Mouse (Mus musculus) cerebellum, postnatal 4 days (tissue): Measurements from ENCODE around the gene Ptges.

Source experiments
- DNase-seq, 2 experiments: peaks; one replicate each; pipeline ENCODE4 v3.0.0; 2022; ENCODE audit warnings: low spot score in 2 of 2, mixed read lengths in 1 of 2

Gene Ptges

DNA sequence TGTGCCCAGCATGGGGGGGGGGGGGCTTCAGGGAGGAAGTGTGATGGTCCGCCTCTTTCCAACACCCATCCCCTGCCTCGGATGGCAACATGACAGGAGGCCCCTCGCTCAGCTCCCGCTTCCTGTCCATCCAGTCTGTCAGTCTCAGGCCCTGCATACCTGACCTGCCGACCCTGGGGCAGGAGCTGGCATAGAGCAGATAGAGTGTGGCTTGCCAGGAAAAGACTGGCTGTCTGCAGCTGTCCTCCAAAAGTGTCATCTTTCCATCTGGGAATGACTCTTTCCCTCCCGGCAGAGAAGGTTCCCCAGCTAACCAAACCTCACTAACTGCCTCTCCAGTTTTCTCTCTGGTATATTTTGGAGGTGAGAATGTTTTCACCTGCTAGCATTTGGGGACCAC, 79.1 kb downstream of the Ptges start:
- no peak for DNase-seq

DNA sequence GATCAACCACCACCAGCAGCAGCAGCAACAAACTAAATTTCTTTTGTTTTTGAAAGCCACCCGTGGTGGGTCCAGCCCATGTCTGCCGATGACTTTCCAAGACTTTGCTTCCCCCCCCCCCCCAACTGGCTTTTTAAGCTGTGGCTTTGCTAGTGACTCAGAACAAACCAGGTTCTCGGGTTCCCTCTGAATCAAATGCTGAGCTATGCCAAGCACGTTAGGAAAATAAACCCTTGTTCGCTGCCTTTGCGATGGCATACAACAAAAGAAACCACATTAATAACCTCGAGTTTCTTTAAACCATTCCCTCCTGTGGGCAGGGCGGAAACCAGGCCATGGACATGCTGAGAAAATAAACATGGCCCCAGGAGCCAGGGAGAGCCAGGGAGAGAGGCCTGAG, 81.5 kb downstream of the Ptges start:
- DNase-seq, result no peak

DNA sequence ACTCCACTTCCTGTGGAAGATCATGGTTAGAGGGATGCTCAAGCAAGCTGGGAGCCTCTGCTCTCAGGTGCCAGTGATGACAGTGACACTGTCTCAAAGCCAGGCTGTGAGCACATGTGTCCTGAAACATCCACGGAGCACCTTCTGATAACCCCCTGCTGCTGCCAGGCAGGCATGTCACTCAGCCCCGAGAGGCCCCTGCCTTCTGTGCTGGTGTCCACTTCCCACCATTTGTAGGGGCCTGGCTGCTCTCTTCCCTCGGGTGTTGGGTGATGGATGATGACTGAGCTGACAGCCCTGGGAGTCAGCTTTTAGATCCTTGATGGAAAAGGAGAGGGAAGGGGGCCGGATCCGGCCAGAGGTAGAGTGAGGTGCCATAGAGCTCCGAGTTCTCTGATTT, 82.9 kb downstream of the Ptges start:
- no peak for DNase-seq

DNA sequence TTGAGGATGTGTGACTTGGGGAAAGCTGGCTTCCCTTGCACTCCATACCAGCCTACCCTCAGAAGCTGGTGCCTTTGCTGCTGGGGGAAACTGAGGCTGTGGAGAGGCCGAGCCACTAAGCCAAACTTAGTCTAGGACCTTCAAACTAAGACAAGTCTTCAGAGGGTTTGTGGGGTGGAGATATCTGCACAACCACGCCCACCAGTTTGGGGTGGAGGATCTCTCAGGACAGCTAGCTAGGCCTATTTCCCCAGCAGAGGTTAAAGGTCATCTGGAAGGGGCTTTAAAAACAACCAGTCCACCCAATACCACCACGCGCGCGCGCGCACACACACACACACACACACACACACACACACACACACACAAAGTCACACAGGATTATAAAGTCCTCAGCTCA, 83.4 kb downstream of the Ptges start:
- DNase-seq, result no peak

DNA sequence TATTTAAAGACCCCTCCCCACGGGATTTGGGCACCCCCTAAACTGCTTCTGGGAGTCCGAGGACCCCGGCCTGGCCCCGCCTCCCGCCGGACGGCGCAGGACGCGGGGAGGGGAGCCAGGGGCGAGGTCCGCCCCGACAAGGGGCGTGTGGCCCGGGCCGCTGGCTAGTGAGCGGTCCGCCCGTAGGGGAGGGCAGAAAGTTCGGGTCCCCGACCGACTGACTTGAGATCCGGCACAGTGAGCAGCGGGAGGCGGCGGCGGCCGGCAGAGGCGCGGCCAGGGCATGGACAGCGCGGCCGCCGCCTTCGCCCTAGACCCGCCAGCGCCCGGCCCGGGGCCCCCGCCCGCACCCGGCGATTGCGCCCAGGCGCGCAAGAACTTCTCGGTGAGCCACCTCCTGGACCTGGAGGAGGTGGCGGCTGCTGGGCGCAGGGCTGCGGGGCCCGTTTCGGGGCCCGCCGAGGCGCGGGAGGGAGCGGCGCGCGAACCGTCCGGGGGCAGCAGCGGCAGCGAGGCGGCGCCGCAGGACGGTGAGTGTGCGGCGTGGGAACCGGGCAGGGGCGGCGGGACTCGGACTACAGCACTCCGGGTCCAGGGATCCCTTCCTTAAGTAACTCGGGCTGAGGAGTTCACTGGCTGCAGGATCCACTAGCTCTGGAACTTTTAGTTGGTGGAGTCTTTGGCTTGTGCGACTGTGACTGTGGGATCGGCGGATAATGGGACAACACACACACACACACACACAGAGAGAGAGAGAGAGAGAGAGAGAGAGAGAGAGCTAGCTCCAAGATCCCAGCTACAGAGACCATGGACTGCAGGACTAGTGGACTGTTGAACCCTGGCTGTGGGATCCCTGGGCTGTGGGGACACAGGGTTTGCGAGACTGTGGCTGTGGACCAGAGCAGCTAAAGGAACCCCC, 84.3 kb downstream of the Ptges start:
- DNase-seq, result no peak

DNA sequence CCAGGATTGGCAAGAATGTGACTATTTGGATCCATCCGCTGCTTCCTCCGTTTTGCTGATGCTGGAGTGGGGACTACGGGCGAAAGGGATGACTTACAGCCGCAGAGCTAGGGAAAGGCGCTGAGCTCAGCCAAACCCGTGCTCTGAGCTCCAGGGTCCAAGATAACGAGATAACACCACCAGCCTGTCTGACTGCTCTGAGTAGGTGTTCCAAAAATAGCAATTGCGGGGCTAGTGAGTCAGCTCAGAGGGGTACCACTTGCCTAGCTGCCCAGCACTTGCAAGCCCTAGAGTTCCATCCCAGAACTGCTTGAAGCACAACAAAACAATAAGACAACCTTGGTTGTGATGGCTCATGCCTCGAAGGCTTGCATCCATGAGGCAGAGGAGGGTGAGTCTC, 87.0 kb downstream of the Ptges start:
- DNase-seq, result no peak
